Mouse (Mus musculus) hindbrain, embryonic 12.5 days (tissue): ENCODE data around the gene Zdhhc3. TPM values are rescaled to one million over a fixed set of nuclear protein-coding genes. Genes with fewer than 3 reads are reported as not detected.

Experiments
- ATAC-seq: fragments of 200-750 bp; cut with Nextera tagmentation; 2 replicates; pipeline ENCODE4 v1.8.0; 2017; ENCODE audit warnings: moderate TSS enrichment; ENCODE audit not compliant: low FRiP score
- H3K27ac ChIP-seq: fragments of 300-500 bp; sonication (generic); 2 replicates; pipeline ENCODE4 v1.5.1; 2016; ENCODE audit warnings: mild to moderate bottlenecking
- H3K27me3 ChIP-seq: fragments of 300-500 bp; sonication (generic); 2 replicates; pipeline ENCODE4 v1.6.1; 2016; ENCODE audit warnings: mild to moderate bottlenecking
- H3K36me3 ChIP-seq: fragments of 300-500 bp; sonication (generic); 2 replicates; pipeline ENCODE4 v1.6.1; 2016; ENCODE audit warnings: mild to moderate bottlenecking
- H3K4me1 ChIP-seq: fragments of 300-500 bp; sonication (generic); 2 replicates; pipeline ENCODE4 v1.6.1; 2016
- H3K4me2 ChIP-seq: fragments of 300-500 bp; sonication (generic); replicated peaks from 2 replicates; pipeline ENCODE4 v1.6.1; 2016; ENCODE audit warnings: mild to moderate bottlenecking
- H3K4me3 ChIP-seq: fragments of 300-500 bp; sonication (generic); 2 replicates; pipeline ENCODE4 v1.5.1; 2016; ENCODE audit warnings: mild to moderate bottlenecking
- H3K9ac ChIP-seq: fragments of 300-500 bp; sonication (generic); 2 replicates; pipeline ENCODE4 v1.6.1; 2016; ENCODE audit warnings: mild to moderate bottlenecking, moderate library complexity
- H3K9me3 ChIP-seq: fragments of 300-500 bp; sonication (generic); replicated peaks from 2 replicates; pipeline ENCODE4 v1.6.1; 2016; ENCODE audit warnings: mild to moderate bottlenecking
- WGBS: fragments of 180-500 bp; shearing (Covaris S2); methylation state at CpG from one replicate; pipeline ENCODE4 v1.1.7; 2016; 5-methylcytosine and 5-hydroxymethylcytosine counted together
- polyA plus RNA-seq: library from polyadenylated mRNA; unstranded; fragments of >200 nt; fragmentation: Nextera tagmentation; extraction: Ambion mirVana; gene quantifications from 2 replicates; pipeline ENCODE4 v1.2.1, GENCODE M21; 2016

The Zdhhc3 gene
- polyA plus RNA-seq, result 81.0 and 82.8 TPM in 2 replicates

- no peaks in the 10 kb centered on the region for H3K9me3 ChIP-seq
- under 1% methylated on average over 79 of the region's 79 CpGs for WGBS
- H3K4me3 ChIP-seq, result peak within 1 kb of the TSS; percentile 85
- H3K4me2 ChIP-seq, result peak within 1 kb of the TSS; percentile 93
- H3K9ac ChIP-seq, result peak within 1 kb of the TSS; percentile 86
- H3K36me3 ChIP-seq, result peaks cover 11% of the 10 kb centered on the region; the same call in 1 of the 2 replicates
- peak within 1 kb of the TSS; percentile 94 for H3K27ac ChIP-seq
- H3K4me1 ChIP-seq, result peaks cover 17% of the 10 kb centered on the region
- ATAC-seq, result peak; percentile 95
- no peaks in the 10 kb centered on the region for H3K27me3 ChIP-seq
Measured at GRCm38 (mm10) chr9:123112805-123113521, at the start of gene Zdhhc3, which contains the start of gene Exosc7. Gene Zdhhc3, minus strand, starts transcription at chr9:123113205. Gene Exosc7, plus strand, starts transcription at chr9:123113215.

- Histone ChIP-seq H3K36me3 (no peaks in the 10 kb centered on the region), H3K27me3 (no peaks in the 10 kb centered on the region), H3K4me3 (no peak overlapping the region), H3K9me3 (no peaks in the 10 kb centered on the region), H3K4me1 (0 out of 2 replicates have a peak, but pooled peaks cover 2% of the 10 kb centered on the region), H3K27ac (no peak overlapping the region), H3K4me2 (no peak overlapping the region), H3K9ac (no peak overlapping the region)
- ATAC-seq, result no peak
- 74% methylated on average over 2 of the region's 2 CpGs for WGBS
Measured at GRCm38 (mm10) chr9:123161792-123162191, 48.8 kb upstream of the Zdhhc3 start.

GRCm38 (mm10) chr9:123159330-123159729 lies 46.3 kb upstream of the Zdhhc3 start:
- Histone ChIP-seq H3K4me3 (no peak overlapping the region), H3K4me2 (no peak overlapping the region), H3K36me3 (no peaks in the 10 kb centered on the region), H3K9ac (no peak overlapping the region), H3K9me3 (no peaks in the 10 kb centered on the region), H3K27me3 (no peaks in the 10 kb centered on the region), H3K27ac (no peak overlapping the region), H3K4me1 (0 out of 2 replicates have a peak, but pooled peaks cover 2% of the 10 kb centered on the region)
- 73% methylated on average over 7 of the region's 7 CpGs for WGBS
- ATAC-seq, result no peak

GRCm38 (mm10) chr9:123158125-123158836 lies 45.3 kb upstream of the Zdhhc3 start:
- H3K9ac ChIP-seq, result no peak overlapping the region
- no peaks in the 10 kb centered on the region for H3K9me3 ChIP-seq
- 0 out of 2 replicates have a peak, but pooled peaks cover 2% of the 10 kb centered on the region for H3K4me1 ChIP-seq
- H3K4me2 ChIP-seq, result no peak overlapping the region
- ATAC-seq, result no peak
- no peaks in the 10 kb centered on the region for H3K27me3 ChIP-seq
- 63% methylated on average over 8 of the region's 8 CpGs for WGBS
- no peak overlapping the region for H3K27ac ChIP-seq
- H3K36me3 ChIP-seq, result no peaks in the 10 kb centered on the region
- H3K4me3 ChIP-seq, result no peak overlapping the region

- 0 out of 2 replicates have a peak, but pooled peaks cover 2% of the 10 kb centered on the region for H3K4me1 ChIP-seq
- H3K27me3 ChIP-seq, result no peaks in the 10 kb centered on the region
- no peak overlapping the region for H3K27ac ChIP-seq
- ATAC-seq, result no peak
- no peaks in the 10 kb centered on the region for H3K36me3 ChIP-seq
- H3K4me3 ChIP-seq, result no peak overlapping the region
- H3K4me2 ChIP-seq, result no peak overlapping the region
- H3K9ac ChIP-seq, result no peak overlapping the region
- no peaks in the 10 kb centered on the region for H3K9me3 ChIP-seq
Measured at GRCm38 (mm10) chr9:123157699-123158098, 44.7 kb upstream of the Zdhhc3 start.

GRCm38 (mm10) chr9:123156910-123157361 lies 43.9 kb upstream of the Zdhhc3 start:
- H3K27me3 ChIP-seq, result no peaks in the 10 kb centered on the region
- ATAC-seq, result peak; percentile 59; the same call in 1 of the 2 replicates
- H3K9ac ChIP-seq, result no peak overlapping the region
- H3K27ac ChIP-seq, result no peak overlapping the region
- H3K4me1 ChIP-seq, result 0 out of 2 replicates have a peak, but pooled peaks cover 2% of the 10 kb centered on the region
- H3K9me3 ChIP-seq, result no peaks in the 10 kb centered on the region
- H3K4me3 ChIP-seq, result peak overlapping the region; percentile 11; the same call in 1 of the 2 replicates
- no peaks in the 10 kb centered on the region for H3K36me3 ChIP-seq
- WGBS, result 19% methylated on average over 28 of the region's 30 CpGs
- H3K4me2 ChIP-seq, result peak overlapping the region; percentile 36

GRCm38 (mm10) chr9:123153121-123153520 lies 40.1 kb upstream of the Zdhhc3 start:
- Histone ChIP-seq H3K27me3 (no peaks in the 10 kb centered on the region), H3K36me3 (no peaks in the 10 kb centered on the region), H3K9ac (no peak overlapping the region), H3K4me2 (no peak overlapping the region), H3K4me3 (no peak overlapping the region), H3K4me1 (0 out of 2 replicates have a peak, but pooled peaks cover 2% of the 10 kb centered on the region), H3K9me3 (no peaks in the 10 kb centered on the region), H3K27ac (no peak overlapping the region)
- ATAC-seq, result no peak
- WGBS, result 93% methylated on average over 2 of the region's 2 CpGs

GRCm38 (mm10) chr9:123152026-123152425 lies 39.0 kb upstream of the Zdhhc3 start:
- WGBS, result 82% methylated on average over 3 of the region's 3 CpGs
- H3K4me2 ChIP-seq, result no peak overlapping the region
- no peaks in the 10 kb centered on the region for H3K9me3 ChIP-seq
- no peak overlapping the region for H3K4me3 ChIP-seq
- H3K36me3 ChIP-seq, result no peaks in the 10 kb centered on the region
- H3K9ac ChIP-seq, result no peak overlapping the region
- no peak for ATAC-seq
- H3K27ac ChIP-seq, result no peak overlapping the region
- H3K4me1 ChIP-seq, result 0 out of 2 replicates have a peak, but pooled peaks cover 2% of the 10 kb centered on the region
- H3K27me3 ChIP-seq, result no peaks in the 10 kb centered on the region

GRCm38 (mm10) chr9:123151561-123151960 lies 38.6 kb upstream of the Zdhhc3 start:
- no peak for ATAC-seq
- WGBS, result 73% methylated on average over 1 of the region's 1 CpGs
- H3K27ac ChIP-seq, result no peak overlapping the region
- no peak overlapping the region for H3K4me2 ChIP-seq
- no peaks in the 10 kb centered on the region for H3K9me3 ChIP-seq
- H3K9ac ChIP-seq, result no peak overlapping the region
- no peak overlapping the region for H3K4me3 ChIP-seq
- no peaks in the 10 kb centered on the region for H3K36me3 ChIP-seq
- no peaks in the 10 kb centered on the region for H3K27me3 ChIP-seq
- H3K4me1 ChIP-seq, result no peaks in the 10 kb centered on the region

- ATAC-seq, result no peak
- no peak within 1 kb of the TSS for H3K4me3 ChIP-seq
- H3K4me2 ChIP-seq, result no peak within 1 kb of the TSS
Measured at GRCm38 (mm10) chr9:123150241-123151020, 37.4 kb upstream of the Zdhhc3 start, which contains the start of gene Clec3b. Gene Clec3b, plus strand, starts transcription at chr9:123150946.

GRCm38 (mm10) chr9:123148430-123148829 lies 35.4 kb upstream of the Zdhhc3 start:
- Histone ChIP-seq H3K36me3 (0 out of 2 replicates have a peak, but pooled peaks cover 8% of the 10 kb centered on the region), H3K9ac (no peak overlapping the region), H3K4me3 (no peak overlapping the region), H3K27ac (no peak overlapping the region), H3K4me1 (no peaks in the 10 kb centered on the region), H3K4me2 (no peak overlapping the region), H3K9me3 (peaks cover 9% of the 10 kb centered on the region), H3K27me3 (no peaks in the 10 kb centered on the region)
- WGBS, result 86% methylated on average over 5 of the region's 5 CpGs
- ATAC-seq, result no peak

More at GRCm38 (mm10) chr9:123150241-123151020, 37.4 kb upstream of the Zdhhc3 start, which contains the start of gene Clec3b:
- H3K9me3 ChIP-seq, result no peaks in the 10 kb centered on the region
- H3K27me3 ChIP-seq, result no peaks in the 10 kb centered on the region
- 86% methylated on average over 5 of the region's 5 CpGs for WGBS
- no peaks in the 10 kb centered on the region for H3K4me1 ChIP-seq
- no peak within 1 kb of the TSS for H3K9ac ChIP-seq
- no peak within 1 kb of the TSS for H3K27ac ChIP-seq
- no peaks in the 10 kb centered on the region for H3K36me3 ChIP-seq
